Mouse (Mus musculus) limb, embryonic 11.5 days (tissue): ENCODE data around the gene Gm5901. TPM values are rescaled to one million over a fixed set of nuclear protein-coding genes. Genes with fewer than 3 reads are reported as not detected.
"Not testable (repeated sequence)": the region's sequence is repeated elsewhere in the genome, so short reads cannot be mapped to it uniquely, and the experiment has no call there.

Experiments
- ATAC-seq: fragments of 200-750 bp; cut with Nextera tagmentation; 2 replicates; pipeline ENCODE4 v1.8.0; 2017; ENCODE audit warnings: low read depth; ENCODE audit not compliant: insufficient number of reproducible peaks, low FRiP score, low TSS enrichment
- DNase-seq: peaks from one replicate; pipeline ENCODE4 v3.0.0-alpha.2; 2015; ENCODE audit warnings: low spot score
- H3K27ac ChIP-seq: fragments of 300-500 bp; sonication (generic); replicated peaks from 2 replicates; pipeline ENCODE4 v1.5.1; 2014; ENCODE audit warnings: low read depth, mild to moderate bottlenecking, low read length
- H3K27me3 ChIP-seq: fragments of 300-500 bp; sonication (generic); 2 replicates; pipeline ENCODE4 v1.6.1; 2014; ENCODE audit warnings: mild to moderate bottlenecking, low read length, mixed read lengths; ENCODE audit not compliant: control insufficient read depth, insufficient read depth
- H3K36me3 ChIP-seq: fragments of 300-500 bp; sonication (generic); 2 replicates; pipeline ENCODE4 v1.6.1; 2014; ENCODE audit warnings: mild to moderate bottlenecking, low read length, moderate library complexity, mixed read lengths; ENCODE audit not compliant: control insufficient read depth, insufficient read depth
- H3K4me1 ChIP-seq: fragments of 300-500 bp; sonication (generic); 2 replicates; pipeline ENCODE4 v1.6.1; 2014; ENCODE audit warnings: low read length, mixed read lengths; ENCODE audit not compliant: control insufficient read depth, insufficient read depth
- H3K4me2 ChIP-seq: fragments of 300-500 bp; sonication (generic); 2 replicates; pipeline ENCODE4 v1.6.1; 2014; ENCODE audit warnings: low read depth, mild to moderate bottlenecking, moderate library complexity; ENCODE audit not compliant: severe bottlenecking
- H3K4me3 ChIP-seq: fragments of 300-500 bp; sonication (generic); 2 replicates; pipeline ENCODE4 v1.5.1; 2014; ENCODE audit warnings: low read depth, low read length
- H3K9ac ChIP-seq: fragments of 300-500 bp; sonication (generic); 2 replicates; pipeline ENCODE4 v1.6.1; 2014; ENCODE audit warnings: mild to moderate bottlenecking, low read length
- H3K9me3 ChIP-seq: fragments of 300-500 bp; sonication (generic); 2 replicates; pipeline ENCODE4 v1.6.1; 2016; ENCODE audit warnings: low read length; ENCODE audit not compliant: control insufficient read depth
- WGBS: fragments of 180-500 bp; shearing (Covaris S2); extraction: QIAGEN DNeasy Blood & Tissue Kit; methylation state at CpG from one replicate; pipeline ENCODE4 v1.1.7; 2014; 5-methylcytosine and 5-hydroxymethylcytosine counted together
- polyA plus RNA-seq: library from polyadenylated mRNA; unstranded; fragments of >200 nt; fragmentation: Nextera tagmentation; extraction: Ambion mirVana; gene quantifications from 2 replicates; pipeline ENCODE4 v1.2.1, GENCODE M21; 2014

Gene Gm5901
- not detected in 2 replicates for polyA plus RNA-seq

DNA sequence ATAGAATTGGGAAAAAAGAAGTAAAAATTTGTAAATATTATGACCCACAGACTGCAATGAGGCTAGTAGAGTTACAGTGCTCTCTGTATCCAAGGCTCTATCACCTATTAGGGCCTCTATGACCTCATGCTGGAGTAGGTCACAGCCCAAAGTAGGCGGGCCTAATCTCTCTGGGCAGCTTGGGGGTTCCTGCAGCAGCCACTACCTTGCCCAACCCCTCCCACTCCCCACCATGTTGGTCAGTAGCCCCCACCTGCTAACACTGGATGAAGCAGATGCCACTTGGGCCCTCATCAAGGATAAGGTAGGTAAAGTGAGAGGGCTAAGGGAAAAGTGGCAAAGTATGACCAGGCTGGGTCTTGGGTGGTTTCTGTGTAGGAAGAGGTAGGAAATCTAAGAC, at the start of gene Gm5901:
Gene Gm5901, plus strand, starts transcription at position 173 of the 400 bp plus-strand sequence.
- ATAC-seq (no peak), DNase-seq (no peak)
- no peak within 1 kb of the TSS for H3K4me2 ChIP-seq
- H3K4me3 ChIP-seq, result no peak within 1 kb of the TSS
- 92% methylated on average over 1 of the region's 1 CpGs for WGBS
- peaks cover 12% of the 10 kb centered on the region for H3K36me3 ChIP-seq
- H3K9ac ChIP-seq, result no peak within 1 kb of the TSS
- no peaks in the 10 kb centered on the region for H3K27me3 ChIP-seq
- H3K9me3 ChIP-seq, result no peaks in the 10 kb centered on the region
- no peak within 1 kb of the TSS for H3K27ac ChIP-seq
- no peaks in the 10 kb centered on the region for H3K4me1 ChIP-seq

DNA sequence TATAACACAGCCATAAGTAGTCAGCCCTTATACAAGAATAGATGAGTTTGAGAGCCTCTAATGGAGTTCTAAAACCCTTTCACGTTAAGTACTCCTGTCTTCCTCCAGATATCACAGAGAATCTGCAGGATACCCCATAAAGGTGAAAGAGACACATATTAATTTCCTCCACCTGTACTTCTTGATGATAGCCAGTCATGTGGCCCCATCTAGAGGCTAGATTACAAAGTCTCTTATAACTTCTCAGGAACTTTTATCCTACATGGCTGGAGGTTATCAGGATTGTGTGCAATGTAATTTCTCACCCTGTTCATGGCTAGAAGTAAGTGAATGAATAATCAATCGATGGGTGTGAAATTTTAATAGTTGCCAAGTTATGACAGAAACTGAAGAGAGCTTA, 49.5 kb upstream of the Gm5901 start:
- Histone ChIP-seq H3K27ac (no peak overlapping the region), H3K27me3 (no peaks in the 10 kb centered on the region), H3K4me3 (no peak overlapping the region), H3K36me3 (no peaks in the 10 kb centered on the region), H3K9ac (no peak overlapping the region), H3K4me1 (no peaks in the 10 kb centered on the region), H3K9me3 (no peaks in the 10 kb centered on the region), H3K4me2 (no peak overlapping the region)
- WGBS, result 80% methylated on average over 2 of the region's 2 CpGs
- ATAC-seq (no peak), DNase-seq (no peak)

DNA sequence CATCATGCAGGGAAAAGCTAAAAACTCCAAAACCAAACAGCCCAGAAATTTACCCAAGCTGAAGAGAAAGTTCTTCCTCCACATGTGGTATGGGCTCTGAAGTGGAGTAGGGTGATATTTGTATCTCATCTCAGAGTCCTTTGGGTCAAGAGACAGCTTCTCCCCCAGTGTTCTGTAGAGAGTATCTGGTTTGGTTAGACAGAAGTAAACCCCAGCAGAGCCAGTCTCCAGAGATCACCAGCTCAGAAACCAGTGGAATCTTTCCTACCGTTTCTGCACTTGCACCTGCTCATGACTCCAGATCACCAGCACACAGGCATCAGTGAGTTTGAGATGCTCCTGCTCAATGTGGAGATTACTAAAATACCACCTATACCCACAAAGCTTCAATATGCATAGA, 40.8 kb upstream of the Gm5901 start, which contains the start of gene Olfr690:
Gene Olfr690, minus strand, starts transcription at position 101 of the 400 bp plus-strand sequence.
- ATAC-seq (no peak), DNase-seq (no peak)
- H3K4me3 ChIP-seq, result no peak within 1 kb of the TSS
- 87% methylated on average over 1 of the region's 1 CpGs for WGBS
- H3K27ac ChIP-seq, result no peak within 1 kb of the TSS
- no peaks in the 10 kb centered on the region for H3K36me3 ChIP-seq
- no peaks in the 10 kb centered on the region for H3K9me3 ChIP-seq
- no peak within 1 kb of the TSS for H3K9ac ChIP-seq
- no peaks in the 10 kb centered on the region for H3K27me3 ChIP-seq
- no peaks in the 10 kb centered on the region for H3K4me1 ChIP-seq
- no peak within 1 kb of the TSS for H3K4me2 ChIP-seq

DNA sequence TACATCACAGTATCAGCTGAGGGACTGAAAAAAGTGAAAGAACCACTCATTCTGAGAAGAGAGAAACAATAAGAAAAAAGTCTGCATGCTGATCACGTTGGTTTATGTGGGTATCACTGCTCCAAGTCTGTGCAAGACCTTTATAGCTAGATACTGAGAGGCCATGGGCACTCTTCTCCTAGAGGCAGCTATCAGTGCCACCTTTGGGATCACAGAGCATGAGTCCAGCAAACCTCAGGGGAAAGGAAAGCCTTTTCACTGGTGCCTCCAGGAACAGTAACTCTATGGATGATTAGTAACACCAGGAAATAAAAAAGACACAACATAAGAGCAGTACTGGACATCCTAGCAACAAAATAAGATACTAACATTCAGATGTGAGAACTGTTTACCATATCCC, 32.7 kb upstream of the Gm5901 start, which contains the start of gene Olfr691:
Gene Olfr691, minus strand, starts transcription at position 101 of the 400 bp plus-strand sequence.
- 57% methylated on average over 1 of the region's 1 CpGs for WGBS
- H3K4me2 ChIP-seq, result no peak within 1 kb of the TSS
- H3K27ac ChIP-seq, result no peak within 1 kb of the TSS

DNA sequence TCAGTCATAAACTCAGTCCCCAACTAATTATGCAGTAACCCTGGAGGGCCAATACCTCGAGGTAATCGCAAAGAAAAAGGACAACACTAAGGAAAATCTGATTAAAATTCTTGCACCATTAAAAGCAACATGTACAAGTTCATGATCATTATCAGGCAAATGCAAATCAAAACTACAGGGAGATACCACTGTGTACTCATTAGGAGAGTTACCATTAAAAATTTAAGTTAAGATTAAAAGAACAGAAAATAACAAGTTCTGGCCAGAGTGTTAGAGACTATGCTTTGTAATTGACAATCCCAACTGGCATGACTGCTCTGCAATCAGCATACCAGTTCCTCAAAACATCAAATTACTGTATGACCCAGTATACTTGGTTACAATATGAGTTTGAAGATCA, 32.1 kb upstream of the Gm5901 start:
- Histone ChIP-seq H3K4me2 (no peak overlapping the region), H3K4me3 (no peak overlapping the region), H3K9ac (no peak overlapping the region), H3K27ac (no peak overlapping the region), H3K9me3 (no peaks in the 10 kb centered on the region), H3K4me1 (no peaks in the 10 kb centered on the region), H3K36me3 (no peaks in the 10 kb centered on the region), H3K27me3 (no peaks in the 10 kb centered on the region)
- ATAC-seq (no peak), DNase-seq (no peak)
- 78% methylated on average over 2 of the region's 2 CpGs for WGBS

More for the DNA sequence above, 32.7 kb upstream of the Gm5901 start, which contains the start of gene Olfr691:
- DNase-seq (no peak), ATAC-seq (no peak)
- no peak within 1 kb of the TSS for H3K9ac ChIP-seq
- no peaks in the 10 kb centered on the region for H3K4me1 ChIP-seq
- no peaks in the 10 kb centered on the region for H3K36me3 ChIP-seq
- no peaks in the 10 kb centered on the region for H3K27me3 ChIP-seq
- no peaks in the 10 kb centered on the region for H3K9me3 ChIP-seq
- H3K4me3 ChIP-seq, result no peak within 1 kb of the TSS

DNA sequence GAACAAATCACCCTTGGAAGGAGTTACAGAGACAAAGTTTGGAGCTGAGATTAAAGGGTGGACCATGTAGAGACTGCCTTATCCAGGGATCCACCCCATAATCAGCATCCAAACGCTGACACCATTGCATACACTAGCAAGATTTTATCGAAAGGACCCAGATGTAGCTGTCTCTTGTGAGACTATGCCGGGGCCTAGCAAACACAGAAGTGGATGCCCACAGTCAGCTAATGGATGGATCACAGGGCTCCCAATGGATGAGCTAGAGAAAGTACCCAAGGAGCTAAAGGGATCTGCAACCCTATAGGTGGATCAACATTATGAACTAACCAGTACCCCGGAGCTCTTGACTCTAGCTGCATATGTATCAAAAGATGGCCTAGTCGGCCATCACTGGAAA, 18.8 kb upstream of the Gm5901 start:
- ATAC-seq, DNase-seq: not testable (repeated sequence)

DNA sequence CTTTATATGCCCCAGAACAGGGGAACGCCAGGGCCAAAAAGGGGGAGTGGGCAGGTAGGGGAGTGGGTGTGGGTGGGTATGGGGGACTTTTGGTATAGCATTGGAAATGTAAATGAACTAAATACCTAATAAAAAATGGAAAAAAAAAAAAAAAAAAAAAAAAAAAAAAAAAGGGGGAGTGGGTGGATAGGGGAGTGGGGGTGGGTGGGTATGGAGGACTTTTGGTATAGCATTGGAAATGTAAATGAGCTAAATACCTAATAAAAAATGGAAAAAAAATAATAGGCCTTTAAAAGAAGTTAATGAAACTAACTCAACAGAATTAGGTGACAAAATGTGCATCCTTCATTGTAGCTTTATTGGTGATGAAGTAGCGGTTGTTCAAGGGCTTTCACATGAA, 18.4 kb upstream of the Gm5901 start:
- WGBS, result 94% methylated on average over 1 of the region's 2 CpGs
- not testable (repeated sequence) for DNase-seq, H3K9me3 ChIP-seq, ATAC-seq, H3K4me1 ChIP-seq, H3K36me3 ChIP-seq, H3K9ac ChIP-seq, H3K27ac ChIP-seq, H3K27me3 ChIP-seq, H3K4me3 ChIP-seq, H3K4me2 ChIP-seq

More for the DNA sequence above, 18.8 kb upstream of the Gm5901 start:
- not testable (repeated sequence) for H3K4me1 ChIP-seq, H3K27me3 ChIP-seq, H3K9me3 ChIP-seq, H3K4me3 ChIP-seq, H3K4me2 ChIP-seq, H3K27ac ChIP-seq, H3K36me3 ChIP-seq, H3K9ac ChIP-seq
- no CpG with 5 or more reads among the region's 5 CpGs for WGBS

DNA sequence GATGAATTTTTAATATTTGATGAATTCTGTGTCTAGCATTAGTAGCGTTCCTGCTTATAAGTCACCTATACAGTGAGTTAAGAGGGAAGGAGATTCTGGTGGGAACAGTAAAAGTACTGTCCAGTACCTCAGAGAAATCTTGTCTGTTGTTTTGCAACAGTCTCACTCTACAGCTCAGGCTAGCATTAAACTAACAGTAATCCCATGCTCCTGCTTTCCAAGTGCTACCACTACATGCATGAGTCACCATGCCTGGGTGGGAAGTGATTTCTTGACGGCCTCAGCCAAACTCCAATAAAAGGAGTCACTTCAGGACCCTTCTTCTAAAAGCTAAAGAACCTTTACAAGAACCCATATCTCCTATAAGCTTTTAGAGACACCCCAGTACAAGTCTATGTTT, 13.1 kb upstream of the Gm5901 start:
- Histone ChIP-seq H3K27ac (no peak overlapping the region), H3K9ac (no peak overlapping the region), H3K27me3 (no peaks in the 10 kb centered on the region), H3K36me3 (no peaks in the 10 kb centered on the region), H3K4me3 (no peak overlapping the region), H3K4me1 (no peaks in the 10 kb centered on the region), H3K9me3 (no peaks in the 10 kb centered on the region), H3K4me2 (no peak overlapping the region)
- ATAC-seq, result no peak
- no peak for DNase-seq
- 78% methylated on average over 2 of the region's 2 CpGs for WGBS

DNA sequence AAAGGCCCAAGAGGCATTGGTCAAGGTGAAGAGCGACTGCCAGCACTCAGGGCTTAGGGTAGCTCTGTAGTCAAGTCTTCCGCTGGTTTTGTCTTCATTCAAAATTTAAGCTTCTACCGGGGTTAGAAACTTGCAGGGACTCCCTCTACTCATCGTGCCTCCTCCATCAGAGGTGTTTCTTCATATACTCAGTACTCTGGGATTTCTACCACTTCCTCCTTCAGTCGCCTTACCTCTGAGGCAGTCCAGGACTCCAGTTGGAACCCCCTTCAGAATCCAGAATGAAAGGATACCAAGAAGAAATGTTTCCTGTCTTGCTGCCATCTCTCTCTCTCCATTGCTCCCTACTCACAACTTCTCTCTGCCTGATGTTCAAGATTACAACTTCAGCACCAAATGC, 7.6 kb upstream of the Gm5901 start:
- H3K9ac ChIP-seq, result no peak overlapping the region
- no peak overlapping the region for H3K4me2 ChIP-seq
- H3K9me3 ChIP-seq, result no peaks in the 10 kb centered on the region
- H3K27me3 ChIP-seq, result no peaks in the 10 kb centered on the region
- H3K36me3 ChIP-seq, result no peaks in the 10 kb centered on the region
- WGBS, result 78% methylated on average over 5 of the region's 5 CpGs
- no peaks in the 10 kb centered on the region for H3K4me1 ChIP-seq
- H3K27ac ChIP-seq, result no peak overlapping the region
- ATAC-seq (no peak), DNase-seq (no peak)
- no peak overlapping the region for H3K4me3 ChIP-seq
